Mouse (Mus musculus) testis, adult 2 months (tissue): Measurements from ENCODE around the gene Faf2.

Experiments
- CTCF ChIP-seq: fragments of 200-500 bp; IDR thresholded peaks from 2 replicates; pipeline ENCODE4 v1.5.1; 2012; ENCODE audit warnings: low read depth, mild to moderate bottlenecking, inconsistent platforms, low read length, moderate library complexity; ENCODE audit not compliant: control insufficient read depth, insufficient read depth, insufficient replicate concordance
- POLR2A ChIP-seq: fragments of 200-500 bp; IDR thresholded peaks from 2 replicates; pipeline ENCODE4 v1.6.1; 2012; ENCODE audit warnings: low read depth, mild to moderate bottlenecking, inconsistent platforms, low read length, moderate library complexity; ENCODE audit not compliant: control insufficient read depth

- no peak for TF ChIP-seq POLR2A
- TF ChIP-seq CTCF = no peak
Observed at GRCm38 (mm10) chr13:54605426-54605825, 16.2 kb upstream of the Faf2 start.
